Mouse (Mus musculus) CH12.LX (cell line): ENCODE data around the gene Snx32. TPM values are rescaled to one million over a fixed set of nuclear protein-coding genes. Genes with fewer than 3 reads are reported as not detected.
A peak's percentile ranks its signal among the peaks of the same experiment; 100 is the strongest.

Source experiments
- DNase-seq: peaks from one replicate; pipeline ENCODE4 v3.0.0-alpha.2; 2013; ENCODE audit errors: extremely low read depth
- H3K27ac ChIP-seq: 2 replicates; pipeline ENCODE4 v1.5.1; 2012; ENCODE audit warnings: low read depth, mild to moderate bottlenecking, control low read depth, moderate library complexity; ENCODE audit not compliant: insufficient read depth
- H3K27me3 ChIP-seq: replicated peaks from 2 replicates; pipeline ENCODE3; 2012; ENCODE audit warnings: inconsistent platforms
- H3K36me3 ChIP-seq, 2 experiments: replicated peaks in 1 of 2; 2 replicates each; pipeline versions ENCODE3 to v1.6.1; 2012; ENCODE audit warnings: inconsistent platforms in 1 of 2, low read length in 1 of 2, mild to moderate bottlenecking in 1 of 2, mixed read lengths in 1 of 2, moderate library complexity in 1 of 2; ENCODE audit not compliant: control insufficient read depth in 1 of 2, insufficient read depth in 1 of 2
- H3K4me1 ChIP-seq, 2 experiments: 2 replicates each; pipeline ENCODE4 v1.6.1; 2012; ENCODE audit warnings: inconsistent platforms in 1 of 2, moderate library complexity in 1 of 2; ENCODE audit not compliant: insufficient read depth in 2 of 2, control insufficient read depth in 1 of 2
- H3K4me2 ChIP-seq: 2 replicates; pipeline ENCODE4 v1.6.1; 2012; ENCODE audit warnings: low read depth, mild to moderate bottlenecking, control low read depth; ENCODE audit not compliant: poor library complexity, insufficient read depth, severe bottlenecking
- H3K4me3 ChIP-seq, 3 experiments: fragments of 150-350 bp in 1 of 3; sonication (generic) in 1 of 3; replicated peaks in 1 of 3; 2 replicates each; pipeline versions ENCODE3 to v1.5.1; 2011 to 2012; ENCODE audit warnings: low read depth in 2 of 3, low read length in 2 of 3, mild to moderate bottlenecking in 2 of 3, moderate library complexity in 2 of 3, control low read depth in 1 of 3, improper control_type of control experiment in 1 of 3, inconsistent platforms in 1 of 3, mixed read lengths in 1 of 3; ENCODE audit not compliant: poor library complexity in 1 of 3
- H3K79me2 ChIP-seq: replicated peaks from 2 replicates; pipeline ENCODE4 v1.6.1; 2012; ENCODE audit warnings: mild to moderate bottlenecking, moderate library complexity; ENCODE audit not compliant: control insufficient read depth, poor library complexity, insufficient read depth, severe bottlenecking; ENCODE audit errors: extremely low read depth
- H3K9ac ChIP-seq: 2 replicates; pipeline ENCODE4 v1.6.1; 2012; ENCODE audit warnings: low read depth, mild to moderate bottlenecking, control low read depth, moderate library complexity; ENCODE audit not compliant: insufficient read depth
- H3K9me3 ChIP-seq: replicated peaks from 2 replicates; pipeline ENCODE3; 2012; ENCODE audit warnings: low read length, inconsistent platforms, mixed read lengths
- BHLHE40 ChIP-seq: IDR thresholded peaks from 2 replicates; pipeline ENCODE4 v1.6.1; 2011; ENCODE audit warnings: mild to moderate bottlenecking, low read depth, low read length, improper control_type of control experiment
- CHD1 ChIP-seq: IDR thresholded peaks from 2 replicates; pipeline ENCODE4 v1.6.1; 2012; ENCODE audit warnings: low read depth, low read length, improper control_type of control experiment, inconsistent platforms
- CHD2 ChIP-seq: IDR thresholded peaks from 2 replicates; pipeline ENCODE4 v1.6.1; 2011; ENCODE audit warnings: low read length, improper control_type of control experiment
- CTCF ChIP-seq, 2 experiments: IDR thresholded peaks in 1 of 2; conservative IDR thresholded peaks in 1 of 2; 2 replicates each; pipeline ENCODE4 v1.5.1; 2011 to 2012; ENCODE audit warnings: low read depth in 2 of 2, low read length in 2 of 2, improper control_type of control experiment in 1 of 2, inconsistent platforms in 1 of 2, mild to moderate bottlenecking in 1 of 2, moderate library complexity in 1 of 2
- E2F4 ChIP-seq: IDR thresholded peaks from 2 replicates; pipeline ENCODE4 v1.6.1; 2011; ENCODE audit warnings: low read depth, low read length, improper control_type of control experiment; ENCODE audit not compliant: insufficient replicate concordance
- ELF1 ChIP-seq: IDR thresholded peaks from 2 replicates; pipeline ENCODE4 v1.6.1; 2014; ENCODE audit warnings: low read depth, mild to moderate bottlenecking, inconsistent platforms, low read length, improper control_type of control experiment
- EP300 ChIP-seq: IDR thresholded peaks from 2 replicates; pipeline ENCODE4 v1.6.1; 2011; ENCODE audit warnings: low read length, improper control_type of control experiment
- ETS1 ChIP-seq: conservative IDR thresholded peaks from 2 replicates; pipeline ENCODE4 v1.6.1; 2012; ENCODE audit warnings: low read depth, mild to moderate bottlenecking, inconsistent platforms, low read length, improper control_type of control experiment, moderate library complexity
- GABPA ChIP-seq: IDR thresholded peaks from 2 replicates; pipeline ENCODE4 v1.6.1; 2012; ENCODE audit warnings: low read depth, low read length, improper control_type of control experiment, inconsistent platforms; ENCODE audit not compliant: insufficient replicate concordance
- HCFC1 ChIP-seq: IDR thresholded peaks from 2 replicates; pipeline ENCODE4 v1.6.1; 2012; ENCODE audit warnings: low read depth, mild to moderate bottlenecking, inconsistent platforms, low read length, improper control_type of control experiment
- IRF4 ChIP-seq: IDR thresholded peaks from 2 replicates; pipeline ENCODE4 v1.6.1; 2014; ENCODE audit warnings: low read depth, mild to moderate bottlenecking, inconsistent platforms, low read length, improper control_type of control experiment
- JUN ChIP-seq: IDR thresholded peaks from 2 replicates; pipeline ENCODE4 v1.6.1; 2011; ENCODE audit warnings: low read depth, mild to moderate bottlenecking, low read length, improper control_type of control experiment, moderate library complexity; ENCODE audit not compliant: insufficient read depth
- JUND ChIP-seq: conservative IDR thresholded peaks from 2 replicates; pipeline ENCODE4 v1.6.1; 2011; ENCODE audit warnings: low read depth, low read length, improper control_type of control experiment
- KAT2A ChIP-seq: IDR thresholded peaks from 2 replicates; pipeline ENCODE4 v1.6.1; 2012; ENCODE audit warnings: low read length, improper control_type of control experiment, inconsistent platforms; ENCODE audit not compliant: insufficient replicate concordance
- MAFK ChIP-seq: IDR thresholded peaks from 2 replicates; pipeline ENCODE4 v1.6.1; 2011; ENCODE audit warnings: low read length, improper control_type of control experiment; ENCODE audit not compliant: insufficient replicate concordance
- MAX ChIP-seq: IDR thresholded peaks from 2 replicates; pipeline ENCODE4 v1.6.1; 2011; ENCODE audit warnings: low read length, improper control_type of control experiment
- MAZ ChIP-seq: IDR thresholded peaks from 2 replicates; pipeline ENCODE4 v1.6.1; 2012; ENCODE audit warnings: low read depth, mild to moderate bottlenecking, inconsistent platforms, low read length, improper control_type of control experiment, moderate library complexity
- MEF2A ChIP-seq: IDR thresholded peaks from 2 replicates; pipeline ENCODE4 v1.6.1; 2014; ENCODE audit warnings: low read depth, mild to moderate bottlenecking, inconsistent platforms, low read length, improper control_type of control experiment, borderline replicate concordance
- MXI1 ChIP-seq: IDR thresholded peaks from 2 replicates; pipeline ENCODE4 v1.6.1; 2011; ENCODE audit warnings: mild to moderate bottlenecking, low read depth, low read length, improper control_type of control experiment
- MYC ChIP-seq: IDR thresholded peaks from 2 replicates; pipeline ENCODE4 v1.6.1; 2011; ENCODE audit warnings: low read depth, mild to moderate bottlenecking, improper control_type of control experiment, low read length
- NELFE ChIP-seq: IDR thresholded peaks from 2 replicates; pipeline ENCODE4 v1.6.1; 2011; ENCODE audit warnings: low read depth, low read length, improper control_type of control experiment
- NRF1 ChIP-seq: IDR thresholded peaks from 2 replicates; pipeline ENCODE4 v1.6.1; 2014; ENCODE audit warnings: low read depth, mild to moderate bottlenecking, inconsistent platforms, low read length, improper control_type of control experiment, moderate library complexity
- PAX5 ChIP-seq: IDR thresholded peaks from 2 replicates; pipeline ENCODE4 v1.6.1; 2012; ENCODE audit warnings: low read length, inconsistent platforms, mixed read lengths
- POLR2A ChIP-seq: IDR thresholded peaks from 2 replicates; pipeline ENCODE4 v1.6.1; 2011; ENCODE audit warnings: low read depth, mild to moderate bottlenecking, improper control_type of control experiment, low read length
- POLR2AphosphoS2 ChIP-seq: IDR thresholded peaks from 2 replicates; pipeline ENCODE4 v1.6.1; 2011; ENCODE audit warnings: low read depth, low read length, improper control_type of control experiment
- RAD21 ChIP-seq: IDR thresholded peaks from 2 replicates; pipeline ENCODE4 v1.6.1; 2011; ENCODE audit warnings: low read depth, mild to moderate bottlenecking, low read length, improper control_type of control experiment, moderate library complexity
- RCOR1 ChIP-seq: conservative IDR thresholded peaks from 2 replicates; pipeline ENCODE4 v1.6.1; 2012; ENCODE audit warnings: low read depth, mild to moderate bottlenecking, inconsistent platforms, low read length, improper control_type of control experiment
- SIN3A ChIP-seq: IDR thresholded peaks from 2 replicates; pipeline ENCODE4 v1.6.1; 2012; ENCODE audit warnings: low read length, improper control_type of control experiment, inconsistent platforms
- SMC3 ChIP-seq: IDR thresholded peaks from 2 replicates; pipeline ENCODE4 v1.6.1; 2011; ENCODE audit warnings: low read depth, low read length, improper control_type of control experiment
- TBP ChIP-seq: conservative IDR thresholded peaks from 2 replicates; pipeline ENCODE4 v1.6.1; 2011; ENCODE audit warnings: low read depth, low read length, improper control_type of control experiment
- TCF12 ChIP-seq: IDR thresholded peaks from 2 replicates; pipeline ENCODE4 v1.6.1; 2014; ENCODE audit warnings: low read depth, mild to moderate bottlenecking, inconsistent platforms, low read length, improper control_type of control experiment
- UBTF ChIP-seq: IDR thresholded peaks from 2 replicates; pipeline ENCODE4 v1.6.1; 2012; ENCODE audit warnings: low read depth, mild to moderate bottlenecking, inconsistent platforms, low read length, improper control_type of control experiment, moderate library complexity
- USF1 ChIP-seq: IDR thresholded peaks from 2 replicates; pipeline ENCODE4 v1.6.1; 2014; ENCODE audit warnings: low read depth, mild to moderate bottlenecking, inconsistent platforms, low read length, improper control_type of control experiment
- USF2 ChIP-seq: conservative IDR thresholded peaks from 2 replicates; pipeline ENCODE4 v1.6.1; 2011; ENCODE audit warnings: low read depth, low read length, improper control_type of control experiment
- ZC3H11A ChIP-seq: IDR thresholded peaks from 2 replicates; pipeline ENCODE4 v1.6.1; 2012; ENCODE audit warnings: low read depth, mild to moderate bottlenecking, inconsistent platforms, low read length, improper control_type of control experiment
- ZKSCAN1 ChIP-seq: IDR thresholded peaks from 2 replicates; pipeline ENCODE4 v1.6.1; 2012; ENCODE audit warnings: low read depth, inconsistent platforms, low read length, improper control_type of control experiment, borderline replicate concordance
- ZMIZ1 ChIP-seq: IDR thresholded peaks from 2 replicates; pipeline ENCODE4 v1.6.1; 2012; ENCODE audit warnings: low read depth, mild to moderate bottlenecking, inconsistent platforms, low read length, improper control_type of control experiment
- ZNF384 ChIP-seq: IDR thresholded peaks from 2 replicates; pipeline ENCODE4 v1.6.1; 2012; ENCODE audit warnings: low read depth, low read length, improper control_type of control experiment, inconsistent platforms
- dilution Hi-C: fragments of 300-500 bp; cut with MboI; formaldehyde crosslinking; loops from 2 replicates; pipeline ENCODE4 v1.14.3; 2020; ENCODE audit warnings: low sequenced_read_pairs; ENCODE audit not compliant: extremely low pct_unique_long_range_greater_than_20kb, extremely low pct_ligation_motif_present
- in situ Hi-C: fragments of 300-500 bp; cut with MboI; formaldehyde crosslinking; loops from 3 replicates; pipeline ENCODE4 v1.14.3; 2019; ENCODE audit warnings: low sequenced_read_pairs, low pct_ligation_motif_present, low pct_unique_long_range_greater_than_20kb, mixed read lengths
- polyA plus RNA-seq: library from polyadenylated mRNA; unstranded; fragments of >175 nt; gene quantifications from 2 replicates; pipeline ENCODE4 v1.2.1, GENCODE M21; 2012; ENCODE audit warnings: low read depth; ENCODE audit not compliant: insufficient read length
- total RNA-seq, 2 experiments: library from RNA; depleted of rRNA; stranded (reverse); fragments of 300-350 nt in 1 of 2; fragments of >200 nt in 1 of 2; gene quantifications; 2 replicates each; pipeline ENCODE4 v1.2.3; 2012 to 2014

The Snx32 gene
- total and polyA plus RNA-seq, 3 experiments: 0.75 to 2.7 (median 2.4) TPM

DNA sequence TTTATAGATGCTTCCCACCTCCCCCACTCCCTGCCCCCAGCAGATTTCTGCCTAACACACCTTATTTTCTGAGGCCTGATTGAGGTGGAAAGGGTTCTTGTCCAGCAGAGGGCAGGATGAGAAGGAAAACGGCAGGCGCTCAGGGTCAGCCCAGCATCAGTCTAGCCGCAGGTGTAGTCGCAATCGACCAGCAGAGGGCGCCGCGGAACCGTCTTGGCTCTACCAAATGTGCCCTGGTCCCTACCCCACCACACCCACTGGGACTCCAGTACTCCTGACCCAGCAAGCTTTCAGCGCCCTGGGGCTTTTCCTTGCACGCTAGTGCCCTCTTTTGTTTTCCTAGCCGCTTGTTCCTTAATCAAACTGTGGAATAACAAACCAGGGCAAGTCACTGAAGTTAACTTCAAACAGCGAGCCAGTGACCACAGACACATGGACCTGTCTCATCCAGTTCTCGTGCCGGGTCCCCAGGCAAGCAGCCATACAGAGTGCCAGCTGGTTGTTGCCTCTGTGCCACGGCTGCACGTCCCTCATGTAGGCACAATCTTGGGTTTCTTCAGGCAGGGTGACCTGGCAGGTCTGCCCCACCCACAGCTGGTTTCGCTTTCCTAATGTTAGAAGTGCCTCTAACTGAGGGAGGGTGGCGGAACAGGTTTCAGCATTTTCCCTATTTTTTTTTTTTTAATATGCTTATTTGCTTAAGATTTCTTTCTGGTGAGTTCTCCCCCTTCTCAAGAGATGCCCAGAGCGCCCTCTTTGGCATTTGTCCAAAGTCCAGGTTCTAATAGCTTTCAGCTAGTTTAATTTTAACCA lies 19.2 kb upstream of the Snx32 start:
- Histone ChIP-seq H3K4me3 (peak overlapping the region in 2 of 3 experiments; percentile 25 to 58), H3K4me1 (peaks cover 11 to 38% of the 10 kb centered on the region in 2 experiments), H3K27ac (no peak overlapping the region)
- dilution Hi-C loops: no loop called here
- peak; percentile 90 for TF ChIP-seq SIN3A
- TF ChIP-seq MEF2A: no peak; the same call in 1 of the 2 replicates
- TF ChIP-seq TCF12: no peak
- no peak for TF ChIP-seq E2F4
- no peak for TF ChIP-seq ETS1
- peak; percentile 63; the same call in 1 of the 2 replicates for TF ChIP-seq NELFE
- TF ChIP-seq EP300: no peak
- peak; percentile 69 for TF ChIP-seq MXI1
- peak; percentile 35; the same call in 1 of the 2 replicates for TF ChIP-seq NRF1
- TF ChIP-seq UBTF: no peak
- no peak; the same call in 1 of the 2 replicates for TF ChIP-seq ELF1
- no peak for TF ChIP-seq RCOR1
- TF ChIP-seq GABPA: no peak
- no peak for TF ChIP-seq HCFC1
- no peak for TF ChIP-seq PAX5
- no peak for TF ChIP-seq ZKSCAN1
- no peak for TF ChIP-seq USF1
- no peak for TF ChIP-seq USF2
- TF ChIP-seq MAFK: no peak
- 0 out of 2 replicates have a peak, but pooled peaks have one; percentile 33 for TF ChIP-seq ZNF384
- no peak for TF ChIP-seq JUND
- 0 out of 2 replicates have a peak, but pooled peaks have one; percentile 22 for TF ChIP-seq ZC3H11A
- TF ChIP-seq POLR2A: no peak
- TF ChIP-seq MAZ: no peak
- TF ChIP-seq MYC: 0 out of 2 replicates have a peak, but pooled peaks have one; percentile 25
- TF ChIP-seq KAT2A: no peak
- peak; percentile 65; the same call in 1 of the 2 replicates for TF ChIP-seq CHD2
- no peak for TF ChIP-seq BHLHE40
- TF ChIP-seq SMC3: peak; percentile 89
- TF ChIP-seq ZMIZ1: no peak
- TF ChIP-seq CHD1: no peak
- peak; percentile 67 to 99 for TF ChIP-seq CTCF (conservative IDR thresholded peaks at IDR 0.05 in 1 of 2, IDR thresholded peaks at IDR 0.05 in 1 of 2; ENCODE audit: low read depth in 2 of 2, low read length in 2 of 2)
- 0 out of 2 replicates have a peak, but pooled peaks have one; percentile 40 for TF ChIP-seq MAX
- TF ChIP-seq TBP: no peak
- no peak for TF ChIP-seq JUN
- peak; percentile 44; the same call in 1 of the 2 replicates for TF ChIP-seq IRF4
- TF ChIP-seq POLR2AphosphoS2: no peak
- peak; percentile 89 for TF ChIP-seq RAD21
- TF ChIP-seq, all 38 proteins: peak for 13
- in situ Hi-C loops: loop anchor here (5.0 kb wide), 1 partner anchor 33 kb away; the partner anchor contains the start of gene Ovol1
- Histone ChIP-seq H3K27me3 (peaks cover 18% of the 10 kb centered on the region), H3K4me2 (peak overlapping the region; percentile 100), H3K79me2 (no peaks in the 10 kb centered on the region), H3K36me3 (no peaks in the 10 kb centered on the region), H3K9ac (peak overlapping the region; percentile 20; the same call in 1 of the 2 replicates), H3K9me3 (no peaks in the 10 kb centered on the region)
- peak; percentile 95 for DNase-seq
